23 mouse cellular contexts compared by ENCODE assay signal in genomic region chr12:61610081-61610480, GRCm38 (mm10).
"Had no signal": no experiment of that assay in that cellular context is flagged by ENCODE, and none has a peak within 500 bp of the region (broad histone marks: within the 10 kb centered on the region; RNA-seq: fewer than 3 reads in every experiment).

No protein-coding gene starts in this region.

- H3K9me3 ChIP-seq: heart, embryonic 10.5 days; heart, embryonic 12.5 days; hindbrain, embryonic 10.5 days; hindbrain, embryonic 12.5 days; hindbrain, embryonic 15.5 days; limb, embryonic 12.5 days; liver, embryonic 13.5 days; liver, embryonic 15.5 days had no signal

- H3K36me3 ChIP-seq: heart, embryonic 10.5 days; heart, embryonic 12.5 days; hindbrain, embryonic 10.5 days; hindbrain, embryonic 12.5 days; hindbrain, embryonic 15.5 days; limb, embryonic 12.5 days; liver, embryonic 13.5 days; liver, embryonic 15.5 days had no signal

- DNase-seq: gastrocnemius, adult 2 months; gastrocnemius, postnatal 10 days; gastrocnemius, postnatal 25 days; heart, adult 18-20 months; heart, postnatal 10 days; heart, postnatal 4 days; kidney, adult 11 months; kidney, postnatal 14 days; layer of hippocampus, adult 9-11 months; layer of hippocampus, postnatal 36 days; left cerebral cortex, postnatal 4 days; liver; liver, embryonic 13.5 days; liver, postnatal 0 days had no signal

- H3K27me3 ChIP-seq: heart, embryonic 12.5 days; hindbrain, embryonic 12.5 days; hindbrain, embryonic 15.5 days; limb, embryonic 12.5 days; liver, embryonic 13.5 days; liver, embryonic 15.5 days had no signal

- H3K4me3 ChIP-seq: gastrocnemius, adult 2 months; heart, embryonic 10.5 days; heart, embryonic 12.5 days; hindbrain, embryonic 10.5 days; hindbrain, embryonic 12.5 days; hindbrain, embryonic 15.5 days; limb, embryonic 12.5 days; liver, embryonic 13.5 days; liver, embryonic 15.5 days had no signal

- H3K27ac ChIP-seq: gastrocnemius, adult 2 months; heart, embryonic 10.5 days; hindbrain, embryonic 10.5 days; hindbrain, embryonic 12.5 days; hindbrain, embryonic 15.5 days; hindbrain, postnatal 0 days; kidney, postnatal 0 days; limb, embryonic 12.5 days; liver, embryonic 13.5 days; liver, embryonic 15.5 days had no signal

- H3K4me1 ChIP-seq: heart, embryonic 10.5 days; heart, embryonic 12.5 days; hindbrain, embryonic 10.5 days; hindbrain, embryonic 12.5 days; hindbrain, embryonic 15.5 days; limb, embryonic 12.5 days; liver, embryonic 13.5 days; liver, embryonic 15.5 days had no signal
